Mouse (Mus musculus): ENCODE measurements around the gene Bnc2. TPM values are rescaled to one million over a fixed set of nuclear protein-coding genes. Genes with fewer than 3 reads are reported as not detected.

Bnc2 gene
- total RNA-seq, 2 experiments from 2014 or later: 0.83 to 1.2 TPM

GRCm38 (mm10) chr4:84521562-84521961 lies 153.5 kb downstream of the Bnc2 start:
- DNase-seq (ENCODE audit: low spot score in 2 of 2): no peak

- DNase-seq (ENCODE audit: low spot score in 2 of 2): no peak
Observed at GRCm38 (mm10) chr4:84510466-84510865, 164.6 kb downstream of the Bnc2 start.

DNA sequence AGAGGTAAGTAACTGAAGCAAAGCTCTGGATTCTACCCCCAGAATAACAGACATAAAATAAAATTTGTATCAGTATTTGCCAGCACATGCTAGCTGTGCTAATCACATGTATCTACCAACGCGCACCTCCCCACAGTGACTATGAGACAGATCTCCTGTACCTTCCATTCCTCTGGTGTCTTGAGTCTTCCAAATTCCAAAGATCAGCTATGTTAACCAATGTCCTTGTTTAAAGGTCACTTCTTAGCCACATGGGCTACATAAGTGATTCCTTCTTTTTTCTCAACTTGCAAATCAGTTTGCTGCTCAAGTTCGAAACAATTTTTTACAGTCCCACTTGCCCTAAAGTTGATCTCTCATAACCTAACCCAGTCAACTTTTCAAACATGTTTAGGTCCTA lies 167.5 kb downstream of the Bnc2 start:
- no peak for DNase-seq (ENCODE audit: low spot score in 2 of 2)

GRCm38 (mm10) chr4:84502581-84503269 lies 172.3 kb downstream of the Bnc2 start:
- no peak for DNase-seq (ENCODE audit: low spot score in 2 of 2)

GRCm38 (mm10) chr4:84500796-84501349 lies 174.2 kb downstream of the Bnc2 start:
- DNase-seq (ENCODE audit: low spot score in 2 of 2): no peak

- no peak for DNase-seq (ENCODE audit: low spot score in 2 of 2)
Observed at GRCm38 (mm10) chr4:84500259-84500658, 174.8 kb downstream of the Bnc2 start.

DNA sequence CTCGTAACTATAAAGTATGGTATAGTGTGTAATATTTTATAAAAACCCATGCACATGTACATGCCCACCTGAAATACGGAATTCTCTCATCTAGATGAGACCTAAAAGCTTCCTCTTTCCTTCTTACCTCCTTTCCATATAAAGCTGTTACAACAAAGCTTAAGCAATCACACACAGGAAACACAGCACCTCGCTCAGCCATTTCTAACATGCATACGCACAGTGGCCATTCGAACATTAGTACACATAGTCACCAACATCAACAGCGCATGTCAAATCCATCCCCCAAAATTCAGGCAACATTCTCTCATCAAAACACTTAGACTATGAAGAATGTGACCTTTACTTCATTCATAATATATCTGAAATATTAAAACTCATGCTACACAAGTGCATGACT lies 176.6 kb downstream of the Bnc2 start:
- no peak for DNase-seq (ENCODE audit: low spot score in 2 of 2)

GRCm38 (mm10) chr4:84488323-84488722 lies 186.8 kb downstream of the Bnc2 start:
- no peak for DNase-seq (ENCODE audit: low spot score in 2 of 2)

- DNase-seq (ENCODE audit: low spot score in 2 of 2): no peak
Observed at GRCm38 (mm10) chr4:84482680-84483079, 192.4 kb downstream of the Bnc2 start.

DNA sequence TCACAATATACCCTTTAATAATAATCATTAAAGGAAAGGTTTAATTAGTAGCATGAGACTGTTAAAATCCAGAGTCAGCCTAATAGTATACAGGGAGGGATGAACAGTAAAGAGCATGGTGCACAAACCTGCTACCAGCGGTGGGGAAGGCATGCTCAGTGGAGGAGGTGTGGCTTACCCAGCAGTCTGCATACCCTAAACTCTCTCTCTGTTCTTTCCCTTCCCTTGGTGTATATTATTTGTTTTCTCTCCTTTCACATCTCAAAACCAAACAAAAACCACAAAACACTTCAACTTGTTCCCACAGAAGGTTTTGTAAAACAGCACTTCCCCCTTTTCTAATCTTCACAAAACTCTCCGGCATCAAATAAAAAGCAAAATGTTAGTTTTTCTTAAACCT lies 202.4 kb downstream of the Bnc2 start:
- no peak for DNase-seq (ENCODE audit: low spot score in 2 of 2)

- DNase-seq (ENCODE audit: low spot score in 2 of 2): no peak
Observed at GRCm38 (mm10) chr4:84470106-84470885, 204.8 kb downstream of the Bnc2 start.

- no peak for DNase-seq (ENCODE audit: low spot score in 2 of 2)
Observed at GRCm38 (mm10) chr4:84469400-84469799, 205.7 kb downstream of the Bnc2 start.

DNA sequence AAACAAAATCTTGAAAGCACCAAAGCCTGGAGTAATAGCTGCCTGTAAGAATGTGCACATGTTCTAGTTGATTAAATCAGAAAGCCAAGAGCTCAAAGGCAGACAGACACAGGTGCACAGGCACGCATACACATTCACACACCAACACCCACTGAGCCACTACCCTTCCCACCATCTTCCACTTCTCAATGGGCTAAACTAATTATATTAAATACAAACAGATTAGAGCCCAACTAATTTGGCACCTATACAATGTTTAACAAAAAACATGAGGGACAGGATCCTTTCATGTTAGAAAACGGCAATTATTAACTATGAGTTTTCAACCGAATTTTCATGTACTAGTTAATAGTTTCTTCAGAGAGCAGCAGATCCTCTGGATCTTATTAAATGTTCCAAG lies 207.4 kb downstream of the Bnc2 start:
- no peak for DNase-seq (ENCODE audit: low spot score in 2 of 2)

- no peak for DNase-seq (ENCODE audit: low spot score in 2 of 2)
Observed at GRCm38 (mm10) chr4:84458218-84458560, 216.9 kb downstream of the Bnc2 start.

GRCm38 (mm10) chr4:84457512-84458217 lies 217.4 kb downstream of the Bnc2 start:
- DNase-seq (ENCODE audit: low spot score in 2 of 2): no peak

GRCm38 (mm10) chr4:84456853-84457249 lies 218.2 kb downstream of the Bnc2 start:
- DNase-seq (ENCODE audit: low spot score in 2 of 2): no peak

DNA sequence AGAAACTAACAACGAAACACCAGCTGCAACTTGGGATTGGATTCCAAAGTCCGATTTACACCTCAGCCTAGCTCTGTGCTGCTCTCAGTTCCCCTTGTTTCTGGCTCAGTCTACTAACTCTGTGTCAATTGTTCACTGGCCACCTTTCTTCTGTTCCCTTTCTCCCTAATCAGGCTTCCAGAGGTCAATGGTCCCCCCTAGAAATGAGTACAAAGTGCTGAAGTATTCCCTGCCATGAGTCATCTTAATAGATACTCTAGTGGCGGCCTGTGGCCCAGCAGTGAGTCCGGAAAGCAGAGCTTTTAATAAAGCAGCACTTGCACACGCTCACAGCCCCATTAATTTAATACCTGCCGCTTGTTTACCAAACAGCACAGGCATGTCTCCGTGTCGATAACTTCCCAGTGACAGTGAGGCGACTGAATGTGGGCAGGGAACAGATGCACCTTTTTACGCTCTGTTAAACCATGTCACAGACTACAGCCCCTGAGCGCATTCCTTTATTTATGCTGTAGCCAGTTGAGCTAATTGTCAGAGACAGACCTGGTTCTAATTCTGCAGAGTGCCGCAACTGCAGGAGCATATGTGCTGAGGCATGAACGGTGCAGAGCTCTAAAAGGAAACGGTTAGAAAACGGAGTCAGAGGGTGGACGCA lies 218.8 kb downstream of the Bnc2 start:
- no peak for DNase-seq (ENCODE audit: low spot score in 2 of 2)

DNA sequence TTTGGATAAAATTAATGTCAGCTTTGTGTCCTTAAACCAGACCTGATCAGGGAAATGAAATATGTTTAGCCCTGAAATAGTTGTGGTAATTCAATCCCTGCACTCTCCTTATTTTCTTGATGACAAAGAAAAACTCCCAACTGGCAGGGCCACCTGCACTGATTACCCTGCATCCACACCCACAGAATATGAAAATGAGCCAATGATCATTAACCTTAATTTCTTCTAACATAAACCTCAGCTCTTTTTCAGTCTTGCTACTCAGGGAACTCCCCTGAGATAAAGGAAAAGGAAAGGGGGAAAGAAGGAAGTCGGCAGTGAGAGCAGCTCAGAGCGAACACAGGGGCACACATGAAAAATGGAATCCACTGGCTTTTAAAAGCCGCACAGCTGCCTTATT lies 220.6 kb downstream of the Bnc2 start:
- no peak for DNase-seq (ENCODE audit: low spot score in 2 of 2)

- DNase-seq (ENCODE audit: low spot score in 2 of 2): no peak
Observed at GRCm38 (mm10) chr4:84453586-84453985, 221.5 kb downstream of the Bnc2 start.

- DNase-seq (ENCODE audit: low spot score in 2 of 2): no peak
Observed at GRCm38 (mm10) chr4:84452642-84453041, 222.4 kb downstream of the Bnc2 start.

DNA sequence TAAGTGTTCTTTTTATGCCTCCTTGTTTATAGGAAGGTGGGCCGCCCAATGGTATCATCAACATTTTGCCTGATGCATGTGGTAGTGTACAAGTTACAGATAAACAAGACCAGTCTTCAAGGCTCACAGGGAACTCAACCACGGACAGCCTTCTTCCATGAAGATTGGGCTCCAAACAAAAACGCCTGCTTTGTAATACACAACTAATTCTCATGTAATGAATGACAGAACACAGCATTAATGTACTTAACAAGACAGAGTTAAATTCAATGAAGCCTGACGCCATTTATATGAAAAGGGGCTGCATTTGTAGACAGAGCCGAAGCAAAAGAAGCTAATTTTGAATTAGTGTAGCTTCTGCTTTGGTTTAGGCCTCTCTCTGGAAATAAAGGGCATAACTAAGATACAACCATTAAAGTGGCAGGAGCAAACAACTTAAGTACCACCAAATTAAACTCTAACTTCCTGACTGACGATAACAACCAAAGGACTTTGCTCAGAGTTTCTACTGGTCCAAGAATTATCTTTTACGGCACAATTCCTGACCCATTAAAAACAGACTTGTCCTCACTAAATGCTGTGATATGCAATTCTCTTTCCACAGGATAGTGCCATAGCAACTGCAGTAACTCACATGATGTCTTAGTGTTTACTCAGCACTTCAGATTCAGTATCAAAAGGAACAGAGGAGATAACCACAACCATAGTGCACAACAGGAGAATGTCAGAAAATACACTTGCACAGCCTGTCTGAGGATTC lies 225.6 kb downstream of the Bnc2 start:
- no peak for DNase-seq (ENCODE audit: low spot score in 2 of 2)

Measured in layer of hippocampus, postnatal 14 days (tissue).